Mouse (Mus musculus): Measurements from ENCODE around the gene 2310022B05Rik. TPM values are rescaled to one million over a fixed set of nuclear protein-coding genes. Genes with fewer than 3 reads are reported as not detected.

2310022B05Rik gene
- polyA plus RNA-seq, 1 experiment from 2014 or later: 49.1 TPM

- no peak for ATAC-seq (ENCODE audit: insufficient number of reproducible peaks, low FRiP score)
- WGBS: 83% methylated on average over 13 of the region's 13 CpGs
- no peak overlapping the region for H3K4me3 ChIP-seq
- H3K27me3 ChIP-seq (replicated peaks): no peaks in the 10 kb centered on the region
- peaks cover 51% of the 10 kb centered on the region for H3K36me3 ChIP-seq
- no peak overlapping the region for H3K27ac ChIP-seq (ENCODE audit: poor library complexity, severe bottlenecking)
- no peak overlapping the region for H3K9ac ChIP-seq
- H3K9me3 ChIP-seq (replicated peaks): no peaks in the 10 kb centered on the region
- H3K4me1 ChIP-seq (replicated peaks): peaks cover 52% of the 10 kb centered on the region
- no peak overlapping the region for H3K4me2 ChIP-seq
These were observed 28.5 kb downstream of the 2310022B05Rik start for GRCm38 (mm10) chr8:124634411-124635246.

DNA sequence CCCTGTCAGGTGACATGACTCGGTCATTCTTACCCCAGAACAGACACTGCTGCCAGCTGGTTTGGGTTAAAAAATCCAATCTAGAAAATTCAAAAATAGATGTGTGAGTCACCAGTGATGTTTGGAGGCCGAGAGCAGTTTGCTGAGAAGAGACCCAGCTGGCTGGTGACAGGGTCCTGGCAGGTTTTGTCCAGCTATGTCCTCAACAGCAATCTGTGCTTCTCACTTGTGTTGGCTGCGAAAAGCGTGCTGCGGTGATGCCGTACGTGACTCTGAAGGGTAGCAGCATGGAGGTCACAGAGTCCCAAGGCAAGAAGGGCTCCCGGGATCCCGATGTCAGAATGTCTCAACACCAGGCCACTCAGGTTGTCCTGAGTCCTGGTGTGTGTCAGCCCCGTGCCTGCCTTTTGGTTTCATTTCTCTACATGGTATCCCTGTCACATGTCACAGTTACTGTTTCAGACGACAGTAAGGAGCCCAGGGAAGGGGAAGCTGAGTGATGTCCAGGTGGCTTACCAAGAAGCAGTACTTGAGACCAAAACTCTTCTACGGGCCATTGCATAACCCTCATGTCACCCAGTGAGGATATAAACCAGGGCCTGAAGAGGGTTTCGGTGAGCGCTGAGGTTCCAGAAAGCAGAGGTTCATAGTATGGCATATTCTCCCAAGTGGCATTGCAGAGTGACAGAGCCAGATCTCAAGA is 30.0 kb downstream of the 2310022B05Rik start:
- H3K9ac ChIP-seq: no peak overlapping the region
- no peaks in the 10 kb centered on the region for H3K27me3 ChIP-seq (replicated peaks)
- peaks cover 36% of the 10 kb centered on the region for H3K36me3 ChIP-seq
- peak; percentile 47 for ATAC-seq (ENCODE audit: insufficient number of reproducible peaks, low FRiP score)
- no peaks in the 10 kb centered on the region for H3K9me3 ChIP-seq (replicated peaks)
- H3K4me2 ChIP-seq: no peak overlapping the region
- no peak overlapping the region for H3K4me3 ChIP-seq
- peaks cover 58% of the 10 kb centered on the region for H3K4me1 ChIP-seq (replicated peaks)
- H3K27ac ChIP-seq (ENCODE audit: poor library complexity, severe bottlenecking): peak overlapping the region; percentile 82
- 54% methylated on average over 14 of the region's 14 CpGs for WGBS

DNA sequence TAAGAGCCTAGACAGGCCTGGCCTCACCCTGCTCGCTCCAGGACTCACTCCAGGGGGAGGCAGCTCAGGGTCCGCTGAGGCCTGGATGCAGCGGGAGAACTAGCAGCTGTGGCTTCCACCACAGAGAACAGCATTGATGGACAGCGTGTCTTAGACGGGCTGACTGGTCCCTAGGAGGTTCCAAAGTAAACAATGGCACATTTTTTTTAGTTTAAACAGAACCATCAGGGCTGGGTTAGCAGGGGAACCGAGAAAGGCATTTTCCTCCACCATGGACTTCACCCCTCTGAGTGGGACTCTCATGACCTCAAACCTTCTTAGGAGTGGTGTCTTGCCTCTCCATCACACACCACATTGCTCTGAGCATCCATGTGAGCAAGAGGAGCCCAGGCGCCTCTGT is 31.2 kb downstream of the 2310022B05Rik start:
- Histone ChIP-seq H3K27ac (ENCODE audit: poor library complexity, severe bottlenecking) (peak overlapping the region; percentile 82), H3K9me3 (replicated peaks) (no peaks in the 10 kb centered on the region), H3K36me3 (peaks cover 24% of the 10 kb centered on the region), H3K4me3 (no peak overlapping the region), H3K27me3 (replicated peaks) (no peaks in the 10 kb centered on the region), H3K4me1 (replicated peaks) (peaks cover 54% of the 10 kb centered on the region), H3K4me2 (no peak overlapping the region), H3K9ac (no peak overlapping the region)
- 40% methylated on average over 7 of the region's 7 CpGs for WGBS
- no peak; the same call in 1 of the 2 replicates for ATAC-seq (ENCODE audit: insufficient number of reproducible peaks, low FRiP score)

DNA sequence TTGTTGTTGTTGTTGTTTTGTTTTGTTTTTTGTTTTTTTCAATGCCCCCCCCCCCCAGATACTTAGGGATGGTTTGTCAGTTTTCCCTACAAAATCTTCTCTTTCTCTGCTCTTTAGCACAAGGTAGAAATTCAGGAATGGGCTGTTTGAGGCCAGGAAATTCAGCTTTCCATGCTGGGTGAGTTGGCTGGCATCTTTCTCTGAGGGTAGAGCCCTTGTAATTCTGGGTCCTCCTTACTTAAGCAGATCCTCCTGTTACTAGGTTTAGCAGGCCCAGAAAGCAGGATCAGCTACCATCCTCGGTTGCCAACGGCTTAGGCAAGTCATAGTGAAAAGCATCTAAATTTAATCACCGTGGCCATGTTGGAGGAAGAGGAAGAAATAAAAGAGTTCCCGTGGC is 32.3 kb downstream of the 2310022B05Rik start:
- Histone ChIP-seq H3K27me3 (replicated peaks) (no peaks in the 10 kb centered on the region), H3K9me3 (replicated peaks) (no peaks in the 10 kb centered on the region), H3K27ac (ENCODE audit: poor library complexity, severe bottlenecking) (no peak overlapping the region), H3K4me1 (replicated peaks) (peaks cover 52% of the 10 kb centered on the region), H3K9ac (no peak overlapping the region), H3K4me3 (no peak overlapping the region), H3K4me2 (no peak overlapping the region), H3K36me3 (peaks cover 13% of the 10 kb centered on the region)
- no peak for ATAC-seq (ENCODE audit: insufficient number of reproducible peaks, low FRiP score)
- 81% methylated on average over 4 of the region's 4 CpGs for WGBS

- H3K9ac ChIP-seq: no peak overlapping the region
- H3K27ac ChIP-seq (ENCODE audit: poor library complexity, severe bottlenecking): no peak overlapping the region
- H3K4me1 ChIP-seq (replicated peaks): peaks cover 52% of the 10 kb centered on the region
- H3K27me3 ChIP-seq (replicated peaks): no peaks in the 10 kb centered on the region
- 69% methylated on average over 6 of the region's 6 CpGs for WGBS
- peaks cover 11% of the 10 kb centered on the region; the same call in 1 of the 2 replicates for H3K36me3 ChIP-seq
- no peak for ATAC-seq (ENCODE audit: insufficient number of reproducible peaks, low FRiP score)
- H3K9me3 ChIP-seq (replicated peaks): no peaks in the 10 kb centered on the region
- no peak overlapping the region for H3K4me3 ChIP-seq
- H3K4me2 ChIP-seq: no peak overlapping the region
These were observed 32.7 kb downstream of the 2310022B05Rik start for GRCm38 (mm10) chr8:124630489-124630888.

DNA sequence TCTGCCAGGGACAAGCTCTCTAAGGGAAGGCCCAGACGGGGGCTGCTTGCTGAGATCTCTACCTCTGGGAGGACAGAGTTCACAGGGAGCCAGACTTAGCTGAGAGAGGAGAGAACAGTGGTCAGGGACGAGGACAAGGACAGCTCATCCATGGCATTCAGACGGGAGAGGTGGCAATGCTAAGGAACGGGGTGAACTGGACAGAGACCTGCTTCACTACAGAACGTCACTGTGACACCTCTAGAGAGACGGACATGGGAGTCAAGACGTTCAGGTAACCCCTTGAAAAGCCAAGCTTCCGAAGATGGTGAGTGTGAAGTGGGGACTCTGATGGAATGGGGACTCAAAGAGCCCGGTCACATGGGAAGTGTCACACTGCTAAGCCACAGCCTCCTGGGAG is 36.9 kb downstream of the 2310022B05Rik start:
- H3K4me1 ChIP-seq (replicated peaks): peaks cover 16% of the 10 kb centered on the region
- no peak overlapping the region for H3K9ac ChIP-seq
- no peak overlapping the region for H3K27ac ChIP-seq (ENCODE audit: poor library complexity, severe bottlenecking)
- ATAC-seq (ENCODE audit: insufficient number of reproducible peaks, low FRiP score): no peak
- H3K27me3 ChIP-seq (replicated peaks): no peaks in the 10 kb centered on the region
- H3K4me3 ChIP-seq: no peak overlapping the region
- no peaks in the 10 kb centered on the region for H3K36me3 ChIP-seq
- 80% methylated on average over 9 of the region's 9 CpGs for WGBS
- H3K9me3 ChIP-seq (replicated peaks): no peaks in the 10 kb centered on the region; the same call in 1 of the 2 replicates
- H3K4me2 ChIP-seq: no peak overlapping the region

GRCm38 (mm10) chr8:124621255-124621654 is 41.9 kb downstream of the 2310022B05Rik start:
- Histone ChIP-seq H3K9ac (no peak overlapping the region), H3K9me3 (replicated peaks) (no peaks in the 10 kb centered on the region; the same call in 1 of the 2 replicates), H3K27ac (ENCODE audit: poor library complexity, severe bottlenecking) (no peak overlapping the region), H3K27me3 (replicated peaks) (peaks cover 6% of the 10 kb centered on the region), H3K4me1 (replicated peaks) (no peaks in the 10 kb centered on the region; the same call in 1 of the 2 replicates), H3K4me3 (no peak overlapping the region), H3K36me3 (no peaks in the 10 kb centered on the region), H3K4me2 (no peak overlapping the region)
- 60% methylated on average over 5 of the region's 5 CpGs for WGBS
- ATAC-seq (ENCODE audit: insufficient number of reproducible peaks, low FRiP score): no peak

- no peak overlapping the region for H3K4me2 ChIP-seq
- H3K36me3 ChIP-seq: no peaks in the 10 kb centered on the region
- WGBS: 62% methylated on average over 9 of the region's 9 CpGs
- no peak overlapping the region for H3K27ac ChIP-seq (ENCODE audit: poor library complexity, severe bottlenecking)
- H3K9me3 ChIP-seq (replicated peaks): no peaks in the 10 kb centered on the region; the same call in 1 of the 2 replicates
- ATAC-seq (ENCODE audit: insufficient number of reproducible peaks, low FRiP score): no peak
- no peak overlapping the region for H3K4me3 ChIP-seq
- H3K27me3 ChIP-seq (replicated peaks): peaks cover 19% of the 10 kb centered on the region
- no peak overlapping the region for H3K9ac ChIP-seq
- H3K4me1 ChIP-seq (replicated peaks): no peaks in the 10 kb centered on the region; the same call in 1 of the 2 replicates
These were observed 44.9 kb downstream of the 2310022B05Rik start for GRCm38 (mm10) chr8:124618252-124618651.

GRCm38 (mm10) chr8:124617266-124617869 is 45.8 kb downstream of the 2310022B05Rik start:
- 13% methylated on average over 17 of the region's 17 CpGs for WGBS
- Histone ChIP-seq H3K36me3 (no peaks in the 10 kb centered on the region), H3K4me1 (replicated peaks) (no peaks in the 10 kb centered on the region; the same call in 1 of the 2 replicates), H3K4me2 (peak overlapping the region; percentile 81), H3K27me3 (replicated peaks) (peaks cover 19% of the 10 kb centered on the region), H3K9ac (peak overlapping the region; percentile 71), H3K9me3 (replicated peaks) (no peaks in the 10 kb centered on the region), H3K27ac (ENCODE audit: poor library complexity, severe bottlenecking) (no peak overlapping the region), H3K4me3 (peak overlapping the region; percentile 44)
- peak; percentile 56 for ATAC-seq (ENCODE audit: insufficient number of reproducible peaks, low FRiP score)

GRCm38 (mm10) chr8:124614325-124614724 is 48.8 kb downstream of the 2310022B05Rik start:
- H3K27ac ChIP-seq (ENCODE audit: poor library complexity, severe bottlenecking): no peak overlapping the region
- ATAC-seq (ENCODE audit: insufficient number of reproducible peaks, low FRiP score): no peak
- 75% methylated on average over 5 of the region's 6 CpGs for WGBS
- H3K36me3 ChIP-seq: no peaks in the 10 kb centered on the region
- H3K4me2 ChIP-seq: no peak overlapping the region
- H3K9me3 ChIP-seq (replicated peaks): no peaks in the 10 kb centered on the region
- H3K27me3 ChIP-seq (replicated peaks): peaks cover 19% of the 10 kb centered on the region
- H3K9ac ChIP-seq: no peak overlapping the region
- no peaks in the 10 kb centered on the region; the same call in 1 of the 2 replicates for H3K4me1 ChIP-seq (replicated peaks)
- H3K4me3 ChIP-seq: no peak overlapping the region

DNA sequence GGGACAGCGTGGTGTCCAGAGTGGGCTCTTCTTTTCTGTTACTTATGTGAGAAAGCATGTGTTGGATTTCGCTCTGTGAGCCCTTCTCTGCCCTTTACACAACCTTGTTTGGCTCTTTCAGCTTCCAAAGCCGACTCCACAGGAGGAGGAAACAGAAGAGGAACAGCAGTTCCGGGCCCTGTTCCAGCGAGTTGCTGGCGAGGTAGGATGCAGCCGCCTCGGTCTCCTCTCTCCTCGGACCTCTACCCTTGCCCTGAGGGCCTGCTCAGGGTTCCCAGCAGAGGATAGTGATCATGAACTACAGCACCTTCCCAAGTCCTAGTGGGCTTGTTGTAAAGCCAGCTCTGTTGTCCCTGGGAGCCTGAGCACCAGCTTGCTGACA is 54.2 kb downstream of the 2310022B05Rik start:
- no peak overlapping the region for H3K4me3 ChIP-seq
- H3K4me2 ChIP-seq: no peak overlapping the region
- H3K4me1 ChIP-seq (replicated peaks): no peaks in the 10 kb centered on the region
- no peaks in the 10 kb centered on the region for H3K9me3 ChIP-seq (replicated peaks)
- 70% methylated on average over 9 of the region's 9 CpGs for WGBS
- no peaks in the 10 kb centered on the region for H3K36me3 ChIP-seq
- H3K27ac ChIP-seq (ENCODE audit: poor library complexity, severe bottlenecking): no peak overlapping the region
- peaks cover 15% of the 10 kb centered on the region for H3K27me3 ChIP-seq (replicated peaks)
- H3K9ac ChIP-seq: no peak overlapping the region
- ATAC-seq (ENCODE audit: insufficient number of reproducible peaks, low FRiP score): no peak
